ENCODE assay signal across 7 mouse cellular contexts in the genomic region with DNA sequence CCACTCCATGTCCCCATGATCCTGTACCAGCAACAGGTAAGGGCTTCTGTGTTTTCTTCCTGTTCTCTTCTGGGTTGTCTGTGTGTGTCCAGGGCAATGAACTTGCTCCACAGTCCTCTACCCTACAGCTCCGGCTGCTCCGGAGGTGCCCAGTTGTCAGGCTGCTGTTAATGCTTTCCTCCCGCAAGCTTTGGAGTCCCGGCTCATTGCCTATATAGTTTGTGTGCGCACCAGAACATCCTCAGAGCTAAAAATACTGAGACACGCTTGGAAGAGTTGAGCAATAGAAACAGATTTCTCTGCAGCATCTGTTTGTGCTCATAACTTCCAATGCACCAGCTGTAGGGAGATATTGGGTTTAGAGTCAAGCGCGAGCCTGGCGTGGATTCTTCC. TPM values are rescaled to one million over a fixed set of nuclear protein-coding genes. Genes with fewer than 3 reads are reported as not detected.
DNase-seq lines count a peak whose midpoint lies in the region; ATAC-seq and TF ChIP-seq lines count a peak whose summit lies in the region.

No protein-coding gene starts in this region.

- no peak for TF ChIP-seq CTCF in embryonic fibroblast, embryonic 13.5 days (IDR thresholded peaks at IDR 0.05; ENCODE audit: borderline replicate concordance, insufficient read depth, low read length)

- peak overlapping the region; percentile 47 for H3K4me3 ChIP-seq in embryonic fibroblast, embryonic 13.5 days (ENCODE audit: insufficient read depth, low read length)
- H3K4me3 ChIP-seq in stomach, embryonic 15.5 days (replicated peaks), result peak overlapping the region; percentile 62

- 1% methylated on average over 9 of the region's 9 CpGs for WGBS in stomach, embryonic 15.5 days

- H3K27me3 ChIP-seq in stomach, embryonic 15.5 days (replicated peaks), result no peaks in the 10 kb centered on the region

- intact Hi-C loops in left cerebral cortex, postnatal 14 days (cut with DNase I), result loop anchor here (5.0 to 10.0 kb wide), 3 partner anchors 379 to 531 kb away; no protein-coding TSS in a partner anchor
- intact Hi-C loops in heart, postnatal 25 days (cut with DNase I), result loop anchor here (5.0 to 10.0 kb wide), 2 partner anchors 181 to 459 kb away; no protein-coding TSS in a partner anchor

- peak; percentile 50; the same call in 1 of the 2 replicates for ATAC-seq in stomach, embryonic 15.5 days (ENCODE audit: insufficient read depth, low FRiP score, low read depth)

- TF ChIP-seq POLR2A in embryonic fibroblast, embryonic 13.5 days (IDR thresholded peaks at IDR 0.05; ENCODE audit: low read depth, low read length), result no peak

- H3K4me2 ChIP-seq in stomach, embryonic 15.5 days, result peak overlapping the region; percentile 94

- H3K4me1 ChIP-seq in embryonic fibroblast, embryonic 13.5 days (ENCODE audit: control insufficient read depth, insufficient read depth, low read length), result no peaks in the 10 kb centered on the region
- no peaks in the 10 kb centered on the region for H3K4me1 ChIP-seq in stomach, embryonic 15.5 days

- DNase-seq in left cerebral cortex, postnatal 14 days (ENCODE audit: low spot score in 2 of 2), result peak; percentile 29 to 40
- no peak for DNase-seq in left cerebral cortex, adult 18-20 months (ENCODE audit: low spot score in 2 of 2)
- peak; percentile 9 for DNase-seq in heart, postnatal 25 days (ENCODE audit: low spot score)
- DNase-seq in lung, postnatal 25 days (ENCODE audit: low spot score), result peak; percentile 11
- no peak for DNase-seq in kidney, postnatal 25 days

- no peaks in the 10 kb centered on the region for H3K9me3 ChIP-seq in stomach, embryonic 15.5 days

- no peak overlapping the region for H3K27ac ChIP-seq in embryonic fibroblast, embryonic 13.5 days (ENCODE audit: insufficient read depth, low read length)
- peak overlapping the region; percentile 62; the same call in 1 of the 2 replicates for H3K27ac ChIP-seq in stomach, embryonic 15.5 days

- H3K9ac ChIP-seq in stomach, embryonic 15.5 days, result peak overlapping the region; percentile 20; the same call in 1 of the 2 replicates

- H3K36me3 ChIP-seq in stomach, embryonic 15.5 days, result no peaks in the 10 kb centered on the region

RNA-seq across cellular contexts. Expression of a gene that starts 0.3 kb away (rescaled TPM):
- total RNA-seq in left cerebral cortex, postnatal 14 days (2021), result 10 to 100 TPM in 1 of 2 experiments, 1 to 10 TPM in 1; 8.6 to 10.7 TPM
- 10 to 100 TPM; 15.8 to 17.7 TPM for total RNA-seq in left cerebral cortex, adult 18-20 months (2021)
- polyA plus RNA-seq in embryonic fibroblast, embryonic 13.5 days (2011; ENCODE audit: insufficient read length, low read depth, missing spikeins), result 5.8 and 8.1 TPM in 2 replicates
- 10 to 100 TPM; 42.4 to 45.6 TPM for total RNA-seq in heart, postnatal 25 days (2021)
- polyA plus RNA-seq in stomach, embryonic 15.5 days (2015; fragmentation: Nextera tagmentation; extraction: Ambion mirVana), result 0.96 and 1.2 TPM in 2 replicates

Comparison
In these comparisons a context has a peak if more than half of its experiments do, and no peak if none do; other contexts are left out.
1. DNase-seq: peak in left cerebral cortex, postnatal 14 days (2 of 2), heart, postnatal 25 days (single experiment) and lung, postnatal 25 days (single experiment); none in left cerebral cortex, adult 18-20 months (0 of 2) and kidney, postnatal 25 days (0 of 2).